Mouse (Mus musculus) forebrain, embryonic 13.5 days (tissue): ENCODE measurements around the gene Prss54. TPM values are rescaled to one million over a fixed set of nuclear protein-coding genes. Genes with fewer than 3 reads are reported as not detected.
"Not testable (repeated sequence)": the region's sequence is repeated elsewhere in the genome, so short reads cannot be mapped to it uniquely, and the experiment has no call there.

ENCODE experiments used
- ATAC-seq: fragments of 200-750 bp; cut with Nextera tagmentation; 2 replicates; pipeline ENCODE4 v1.8.0; 2017
- H3K27ac ChIP-seq: fragments of 300-500 bp; sonication (generic); 2 replicates; pipeline ENCODE4 v1.5.1; 2015; ENCODE audit warnings: inconsistent platforms, mild to moderate bottlenecking, moderate library complexity
- H3K27me3 ChIP-seq: fragments of 300-500 bp; sonication (generic); 2 replicates; pipeline ENCODE4 v1.6.1; 2015; ENCODE audit warnings: mild to moderate bottlenecking, inconsistent platforms
- H3K36me3 ChIP-seq: fragments of 300-500 bp; sonication (generic); 2 replicates; pipeline ENCODE4 v1.6.1; 2015; ENCODE audit warnings: mild to moderate bottlenecking, inconsistent platforms; ENCODE audit not compliant: poor library complexity, severe bottlenecking
- H3K4me1 ChIP-seq: fragments of 300-500 bp; sonication (generic); 2 replicates; pipeline ENCODE4 v1.6.1; 2015; ENCODE audit warnings: inconsistent platforms
- H3K4me2 ChIP-seq: fragments of 300-500 bp; sonication (generic); 2 replicates; pipeline ENCODE4 v1.6.1; 2015; ENCODE audit warnings: inconsistent platforms, mild to moderate bottlenecking, moderate library complexity
- H3K4me3 ChIP-seq: fragments of 300-500 bp; sonication (generic); 2 replicates; pipeline ENCODE4 v1.5.1; 2015; ENCODE audit warnings: mild to moderate bottlenecking, inconsistent platforms
- H3K9ac ChIP-seq: fragments of 300-500 bp; sonication (generic); 2 replicates; pipeline ENCODE4 v1.6.1; 2015; ENCODE audit warnings: mild to moderate bottlenecking, inconsistent platforms
- H3K9me3 ChIP-seq: fragments of 300-500 bp; sonication (generic); replicated peaks from 2 replicates; pipeline ENCODE4 v1.6.1; 2016; ENCODE audit warnings: inconsistent platforms
- WGBS: fragments of 180-500 bp; shearing (Covaris S2); methylation state at CpG from one replicate; pipeline ENCODE4 v1.1.7; 2015; 5-methylcytosine and 5-hydroxymethylcytosine counted together
- polyA plus RNA-seq: library from polyadenylated mRNA; unstranded; fragments of >200 nt; fragmentation: Nextera tagmentation; extraction: Ambion mirVana; gene quantifications from 2 replicates; pipeline ENCODE4 v1.2.1, GENCODE M21; 2015

The Prss54 gene
- polyA plus RNA-seq, result not detected in 2 replicates

- 87% methylated on average over 10 of the region's 10 CpGs for WGBS
- Histone ChIP-seq H3K36me3 (no peaks in the 10 kb centered on the region), H3K9me3 (no peaks in the 10 kb centered on the region), H3K27ac (no peak within 1 kb of the TSS), H3K4me1 (no peaks in the 10 kb centered on the region), H3K9ac (no peak within 1 kb of the TSS), H3K4me3 (no peak within 1 kb of the TSS), H3K27me3 (no peaks in the 10 kb centered on the region), H3K4me2 (no peak within 1 kb of the TSS)
- no peak for ATAC-seq
Observed at GRCm38 (mm10) chr8:95576240-95576639, at the start of gene Prss54. TSS of gene Prss54 (minus strand) at chr8:95576340.

- no peaks in the 10 kb centered on the region for H3K36me3 ChIP-seq
- no peak overlapping the region for H3K4me2 ChIP-seq
- H3K27me3 ChIP-seq, result peaks cover 9% of the 10 kb centered on the region
- no peak overlapping the region for H3K4me3 ChIP-seq
- no peak overlapping the region for H3K9ac ChIP-seq
- ATAC-seq, result no peak
- H3K27ac ChIP-seq, result no peak overlapping the region
- no peaks in the 10 kb centered on the region for H3K9me3 ChIP-seq
- WGBS, result 86% methylated on average over 2 of the region's 2 CpGs
- H3K4me1 ChIP-seq, result no peaks in the 10 kb centered on the region
Observed at GRCm38 (mm10) chr8:95624833-95625232, 48.7 kb upstream of the Prss54 start.

- Histone ChIP-seq H3K9ac (no peak overlapping the region), H3K27me3 (peaks cover 5% of the 10 kb centered on the region), H3K36me3 (no peaks in the 10 kb centered on the region), H3K4me1 (no peaks in the 10 kb centered on the region), H3K9me3 (no peaks in the 10 kb centered on the region), H3K4me3 (no peak overlapping the region), H3K27ac (no peak overlapping the region), H3K4me2 (no peak overlapping the region)
- no peak for ATAC-seq
- 94% methylated on average over 2 of the region's 2 CpGs for WGBS
Observed at GRCm38 (mm10) chr8:95620046-95620445, 43.9 kb upstream of the Prss54 start.

GRCm38 (mm10) chr8:95616383-95616782, 40.2 kb upstream of the Prss54 start:
- ATAC-seq, result no peak
- Histone ChIP-seq H3K9ac (no peak overlapping the region), H3K27me3 (no peaks in the 10 kb centered on the region), H3K9me3 (no peaks in the 10 kb centered on the region), H3K4me1 (0 out of 2 replicates have a peak, but pooled peaks cover 7% of the 10 kb centered on the region), H3K27ac (no peak overlapping the region), H3K4me2 (no peak overlapping the region), H3K36me3 (no peaks in the 10 kb centered on the region), H3K4me3 (no peak overlapping the region)
- WGBS, result 90% methylated on average over 7 of the region's 7 CpGs

GRCm38 (mm10) chr8:95611769-95612168, 35.6 kb upstream of the Prss54 start:
- ATAC-seq, result no peak
- WGBS, result 57% methylated on average over 5 of the region's 5 CpGs
- H3K9ac ChIP-seq, result peak overlapping the region; percentile 34; the same call in 1 of the 2 replicates

GRCm38 (mm10) chr8:95610749-95611148, 34.6 kb upstream of the Prss54 start:
- Histone ChIP-seq H3K9ac (no peak overlapping the region), H3K4me3 (no peak overlapping the region), H3K4me1 (0 out of 2 replicates have a peak, but pooled peaks cover 7% of the 10 kb centered on the region), H3K27me3 (no peaks in the 10 kb centered on the region), H3K9me3 (no peaks in the 10 kb centered on the region), H3K4me2 (no peak overlapping the region), H3K27ac (no peak overlapping the region), H3K36me3 (no peaks in the 10 kb centered on the region)
- 91% methylated on average over 14 of the region's 14 CpGs for WGBS
- ATAC-seq, result no peak

More at GRCm38 (mm10) chr8:95611769-95612168, 35.6 kb upstream of the Prss54 start:
- Histone ChIP-seq H3K36me3 (no peaks in the 10 kb centered on the region), H3K9me3 (no peaks in the 10 kb centered on the region), H3K4me1 (0 out of 2 replicates have a peak, but pooled peaks cover 7% of the 10 kb centered on the region), H3K4me2 (peak overlapping the region; percentile 18; the same call in 1 of the 2 replicates), H3K4me3 (no peak overlapping the region), H3K27ac (no peak overlapping the region), H3K27me3 (no peaks in the 10 kb centered on the region)

- WGBS, result 86% methylated on average over 5 of the region's 5 CpGs
- Histone ChIP-seq H3K4me1 (0 out of 2 replicates have a peak, but pooled peaks cover 7% of the 10 kb centered on the region), H3K4me3 (no peak overlapping the region), H3K9me3 (no peaks in the 10 kb centered on the region), H3K36me3 (no peaks in the 10 kb centered on the region), H3K4me2 (no peak overlapping the region), H3K9ac (no peak overlapping the region), H3K27ac (no peak overlapping the region), H3K27me3 (no peaks in the 10 kb centered on the region)
- ATAC-seq, result no peak
Observed at GRCm38 (mm10) chr8:95609406-95609805, 33.3 kb upstream of the Prss54 start.

GRCm38 (mm10) chr8:95607210-95607609, 31.1 kb upstream of the Prss54 start:
- Histone ChIP-seq H3K36me3 (no peaks in the 10 kb centered on the region), H3K27me3 (no peaks in the 10 kb centered on the region), H3K27ac (no peak overlapping the region), H3K4me1 (0 out of 2 replicates have a peak, but pooled peaks cover 4% of the 10 kb centered on the region), H3K9ac (no peak overlapping the region), H3K9me3 (no peaks in the 10 kb centered on the region), H3K4me3 (no peak overlapping the region), H3K4me2 (no peak overlapping the region)
- no peak for ATAC-seq
- 51% methylated on average over 9 of the region's 9 CpGs for WGBS

- not testable (repeated sequence) for H3K4me3 ChIP-seq, H3K4me1 ChIP-seq, H3K4me2 ChIP-seq, ATAC-seq, H3K9ac ChIP-seq, H3K27ac ChIP-seq, H3K9me3 ChIP-seq, H3K27me3 ChIP-seq, H3K36me3 ChIP-seq
- WGBS, result 23% methylated on average over 4 of the region's 5 CpGs
Observed at GRCm38 (mm10) chr8:95606509-95606908, 30.4 kb upstream of the Prss54 start.

GRCm38 (mm10) chr8:95602168-95602567, 26.0 kb upstream of the Prss54 start:
- 0 out of 2 replicates have a peak, but pooled peaks cover 4% of the 10 kb centered on the region for H3K27me3 ChIP-seq
- WGBS, result 70% methylated on average over 2 of the region's 2 CpGs
- no peak for ATAC-seq
- no peaks in the 10 kb centered on the region for H3K36me3 ChIP-seq
- no peak overlapping the region for H3K4me3 ChIP-seq
- no peaks in the 10 kb centered on the region for H3K4me1 ChIP-seq
- H3K9ac ChIP-seq, result no peak overlapping the region
- H3K4me2 ChIP-seq, result no peak overlapping the region
- no peaks in the 10 kb centered on the region for H3K9me3 ChIP-seq
- no peak overlapping the region for H3K27ac ChIP-seq

GRCm38 (mm10) chr8:95601306-95601705, 25.2 kb upstream of the Prss54 start:
- WGBS, result 74% methylated on average over 15 of the region's 15 CpGs
- ATAC-seq, result no peak
- no peaks in the 10 kb centered on the region for H3K36me3 ChIP-seq
- no peak overlapping the region for H3K27ac ChIP-seq
- H3K4me1 ChIP-seq, result no peaks in the 10 kb centered on the region
- H3K4me3 ChIP-seq, result no peak overlapping the region
- no peak overlapping the region for H3K4me2 ChIP-seq
- no peak overlapping the region for H3K9ac ChIP-seq
- no peaks in the 10 kb centered on the region for H3K9me3 ChIP-seq
- H3K27me3 ChIP-seq, result 0 out of 2 replicates have a peak, but pooled peaks cover 4% of the 10 kb centered on the region

- peak; percentile 62; the same call in 1 of the 2 replicates for ATAC-seq
Observed at GRCm38 (mm10) chr8:95599861-95600260, 23.7 kb upstream of the Prss54 start.

GRCm38 (mm10) chr8:95596841-95597241, 20.7 kb upstream of the Prss54 start:
- ATAC-seq, result no peak
- Histone ChIP-seq H3K36me3 (no peaks in the 10 kb centered on the region), H3K4me2 (no peak overlapping the region), H3K4me3 (no peak overlapping the region), H3K9me3 (no peaks in the 10 kb centered on the region), H3K27me3 (0 out of 2 replicates have a peak, but pooled peaks cover 4% of the 10 kb centered on the region), H3K9ac (no peak overlapping the region), H3K27ac (no peak overlapping the region), H3K4me1 (no peaks in the 10 kb centered on the region)
- 85% methylated on average over 4 of the region's 4 CpGs for WGBS

More at GRCm38 (mm10) chr8:95599861-95600260, 23.7 kb upstream of the Prss54 start:
- 10% methylated on average over 11 of the region's 11 CpGs for WGBS
- Histone ChIP-seq H3K36me3 (no peaks in the 10 kb centered on the region), H3K4me2 (peak overlapping the region; percentile 24; the same call in 1 of the 2 replicates), H3K9me3 (no peaks in the 10 kb centered on the region), H3K27ac (no peak overlapping the region), H3K4me1 (no peaks in the 10 kb centered on the region), H3K27me3 (0 out of 2 replicates have a peak, but pooled peaks cover 4% of the 10 kb centered on the region), H3K4me3 (no peak overlapping the region), H3K9ac (no peak overlapping the region)
